Mouse (Mus musculus) stomach, embryonic 15.5 days (tissue): ENCODE data around the gene Mesp2. TPM values are rescaled to one million over a fixed set of nuclear protein-coding genes. Genes with fewer than 3 reads are reported as not detected.
A peak's percentile ranks its signal among the peaks of the same experiment; 100 is the strongest.

ENCODE experiments used
- ATAC-seq: fragments of 200-750 bp; cut with Nextera tagmentation; 2 replicates; pipeline ENCODE4 v1.8.0; 2017; ENCODE audit warnings: low read depth, moderate number of reproducible peaks, moderate TSS enrichment; ENCODE audit not compliant: insufficient read depth, low FRiP score
- H3K27ac ChIP-seq: fragments of 300-500 bp; sonication (generic); 2 replicates; pipeline ENCODE4 v1.5.1; 2015; ENCODE audit warnings: mild to moderate bottlenecking, inconsistent platforms
- H3K27me3 ChIP-seq: fragments of 300-500 bp; sonication (generic); replicated peaks from 2 replicates; pipeline ENCODE4 v1.6.1; 2015; ENCODE audit warnings: inconsistent platforms
- H3K36me3 ChIP-seq: fragments of 300-500 bp; sonication (generic); 2 replicates; pipeline ENCODE4 v1.6.1; 2015; ENCODE audit warnings: inconsistent platforms
- H3K4me1 ChIP-seq: fragments of 300-500 bp; sonication (generic); 2 replicates; pipeline ENCODE4 v1.6.1; 2015; ENCODE audit warnings: inconsistent platforms
- H3K4me2 ChIP-seq: fragments of 300-500 bp; sonication (generic); 2 replicates; pipeline ENCODE4 v1.6.1; 2015; ENCODE audit warnings: mild to moderate bottlenecking, inconsistent platforms
- H3K4me3 ChIP-seq: fragments of 300-500 bp; sonication (generic); replicated peaks from 2 replicates; pipeline ENCODE4 v1.5.1; 2015; ENCODE audit warnings: inconsistent platforms
- H3K9ac ChIP-seq: fragments of 300-500 bp; sonication (generic); 2 replicates; pipeline ENCODE4 v1.6.1; 2015; ENCODE audit warnings: inconsistent platforms
- H3K9me3 ChIP-seq: fragments of 300-500 bp; sonication (generic); 2 replicates; pipeline ENCODE4 v1.6.1; 2016; ENCODE audit warnings: inconsistent platforms
- WGBS: fragments of 180-500 bp; shearing (Covaris S2); methylation state at CpG from one replicate; pipeline ENCODE4 v1.1.7; 2015; 5-methylcytosine and 5-hydroxymethylcytosine counted together
- polyA plus RNA-seq: library from polyadenylated mRNA; unstranded; fragments of >200 nt; fragmentation: Nextera tagmentation; extraction: Ambion mirVana; gene quantifications from 2 replicates; pipeline ENCODE4 v1.2.1, GENCODE M21; 2015

Gene Mesp2
- polyA plus RNA-seq, 1 experiment from 2014 or later: 1.4 TPM

DNA sequence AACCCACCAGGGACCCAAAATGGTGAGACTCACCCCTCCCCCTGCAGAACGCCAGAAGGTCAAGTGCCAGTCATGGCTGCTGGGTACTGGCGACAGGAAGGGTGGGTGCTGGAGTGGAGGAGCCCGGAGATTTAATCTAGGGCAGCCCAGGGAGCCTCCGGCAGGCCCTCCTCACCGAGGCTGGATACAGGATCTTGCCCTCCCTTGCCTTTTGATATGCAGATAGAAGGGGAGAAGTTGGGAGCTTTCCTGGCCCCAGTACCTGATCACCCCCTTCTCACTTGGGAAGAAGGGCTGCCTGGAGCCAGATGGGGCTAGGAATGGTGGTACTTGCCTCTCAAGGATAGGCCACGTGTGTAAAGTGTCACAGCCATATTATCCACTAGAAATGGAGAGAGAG, 7.8 kb downstream of the Mesp2 start:
- Histone ChIP-seq H3K4me2 (no peak overlapping the region), H3K27me3 (no peaks in the 10 kb centered on the region), H3K9me3 (no peaks in the 10 kb centered on the region), H3K4me3 (no peak overlapping the region), H3K9ac (no peak overlapping the region), H3K36me3 (0 out of 2 replicates have a peak, but pooled peaks cover 5% of the 10 kb centered on the region), H3K27ac (no peak overlapping the region), H3K4me1 (0 out of 2 replicates have a peak, but pooled peaks cover 7% of the 10 kb centered on the region)
- ATAC-seq: no peak
- WGBS: 7% methylated on average over 6 of the region's 6 CpGs

DNA sequence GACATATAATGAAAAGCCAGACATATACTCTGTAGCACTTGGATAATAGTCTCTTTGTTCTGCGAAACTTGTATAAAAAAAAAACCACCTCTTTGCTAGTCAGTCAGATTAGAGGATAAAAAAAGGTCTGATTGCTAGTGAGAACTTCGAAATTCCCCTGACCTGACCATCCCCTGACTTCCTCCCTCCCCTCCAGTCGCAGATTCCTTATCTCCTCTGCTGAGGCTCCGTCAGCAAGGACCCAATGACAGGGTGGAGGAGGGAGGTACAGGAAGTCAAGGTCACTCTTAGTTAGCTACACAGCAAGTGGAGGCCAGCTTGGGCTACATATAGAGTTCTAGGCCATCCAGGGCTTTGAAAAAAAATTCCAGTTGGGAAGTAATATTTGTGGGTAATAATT, 9.0 kb downstream of the Mesp2 start:
- no peak overlapping the region for H3K9ac ChIP-seq
- WGBS: 21% methylated on average over 4 of the region's 4 CpGs
- H3K9me3 ChIP-seq: no peaks in the 10 kb centered on the region
- no peaks in the 10 kb centered on the region for H3K27me3 ChIP-seq
- H3K4me2 ChIP-seq: no peak overlapping the region
- no peak overlapping the region for H3K4me3 ChIP-seq
- ATAC-seq: no peak; the same call in 1 of the 2 replicates
- H3K4me1 ChIP-seq: 0 out of 2 replicates have a peak, but pooled peaks cover 7% of the 10 kb centered on the region
- H3K27ac ChIP-seq: peak overlapping the region; percentile 48
- H3K36me3 ChIP-seq: 0 out of 2 replicates have a peak, but pooled peaks cover 5% of the 10 kb centered on the region

DNA sequence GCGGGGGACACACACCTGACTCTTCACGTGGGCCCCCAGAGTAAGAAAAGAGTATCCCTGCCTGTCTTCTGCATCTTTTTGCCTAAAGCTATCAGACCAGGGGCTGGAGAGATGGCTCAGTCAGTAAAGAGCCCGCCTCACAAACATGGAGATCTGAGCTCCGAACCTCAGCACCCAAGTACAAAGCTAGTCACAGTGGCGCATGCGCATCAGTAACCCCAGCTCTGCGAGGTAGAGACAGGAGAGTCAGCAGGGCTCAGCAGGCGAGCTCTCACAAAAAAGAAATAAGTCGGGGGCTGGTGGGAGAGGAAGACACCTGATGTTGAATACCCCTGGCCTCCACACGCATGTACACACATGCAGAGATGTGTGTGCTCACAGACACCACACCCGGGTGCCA, 9.5 kb downstream of the Mesp2 start:
- H3K9ac ChIP-seq: no peak overlapping the region
- no peak overlapping the region for H3K4me2 ChIP-seq
- no peaks in the 10 kb centered on the region for H3K27me3 ChIP-seq
- ATAC-seq: no peak
- WGBS: 53% methylated on average over 11 of the region's 11 CpGs
- peak overlapping the region; percentile 48 for H3K27ac ChIP-seq
- no peak overlapping the region for H3K4me3 ChIP-seq
- H3K4me1 ChIP-seq: 0 out of 2 replicates have a peak, but pooled peaks cover 7% of the 10 kb centered on the region
- H3K9me3 ChIP-seq: no peaks in the 10 kb centered on the region
- H3K36me3 ChIP-seq: 0 out of 2 replicates have a peak, but pooled peaks cover 5% of the 10 kb centered on the region

DNA sequence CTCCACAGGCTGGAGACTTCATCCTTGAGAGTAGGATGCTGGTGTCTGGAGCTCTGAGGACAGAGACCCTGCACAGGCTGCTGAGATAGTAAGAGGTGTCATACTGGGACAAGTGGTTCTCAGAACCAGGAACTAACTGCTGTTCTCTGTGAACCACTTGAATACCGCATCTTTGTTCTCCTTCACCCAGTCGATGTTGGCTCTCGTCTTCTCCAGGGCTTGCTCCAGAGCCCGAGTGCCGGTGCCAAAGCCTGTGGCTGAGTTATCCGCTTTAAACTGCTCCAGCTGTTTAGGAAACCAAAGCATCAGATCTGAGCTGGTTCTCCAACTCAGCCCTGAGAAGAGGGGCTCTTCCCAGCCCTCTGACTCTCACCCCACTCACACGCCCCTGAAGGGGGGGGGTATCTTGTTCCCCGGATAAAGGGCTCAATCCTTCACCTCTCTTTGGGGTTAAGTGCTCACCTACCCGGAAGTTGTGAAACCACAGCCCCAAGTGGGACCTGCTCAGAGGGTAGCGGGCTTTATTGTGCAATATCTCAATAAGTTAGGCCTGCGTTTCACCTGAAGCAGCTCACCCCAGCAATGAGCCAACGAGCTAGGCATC, 11.7 kb downstream of the Mesp2 start:
- Histone ChIP-seq H3K4me3 (no peak overlapping the region), H3K4me1 (0 out of 2 replicates have a peak, but pooled peaks cover 7% of the 10 kb centered on the region), H3K27me3 (no peaks in the 10 kb centered on the region), H3K4me2 (no peak overlapping the region), H3K36me3 (0 out of 2 replicates have a peak, but pooled peaks cover 7% of the 10 kb centered on the region), H3K27ac (no peak overlapping the region), H3K9ac (no peak overlapping the region), H3K9me3 (no peaks in the 10 kb centered on the region)
- WGBS: 77% methylated on average over 12 of the region's 12 CpGs
- ATAC-seq: no peak

DNA sequence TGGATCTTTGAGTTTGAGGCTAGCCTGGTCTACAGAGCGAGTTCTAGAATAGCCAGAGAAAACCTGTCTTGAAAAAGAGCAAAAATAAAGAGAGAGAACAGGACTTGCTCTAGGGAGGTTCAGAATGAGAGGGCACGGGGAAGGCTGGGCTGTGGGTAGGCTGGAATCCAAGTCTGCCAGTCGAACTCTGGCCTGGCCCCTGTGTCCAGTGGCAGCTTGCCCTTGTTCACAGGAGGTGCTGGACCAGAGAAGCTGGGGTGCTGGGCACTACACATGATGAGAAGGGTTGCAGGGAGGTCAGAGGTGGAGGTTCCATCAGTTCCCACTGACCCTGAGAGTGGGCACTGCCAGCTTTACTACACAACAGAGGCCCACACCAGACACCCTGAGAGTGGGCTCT, 17.8 kb downstream of the Mesp2 start:
- 0 out of 2 replicates have a peak, but pooled peaks cover 3% of the 10 kb centered on the region for H3K36me3 ChIP-seq
- H3K9me3 ChIP-seq: no peaks in the 10 kb centered on the region
- H3K4me1 ChIP-seq: no peaks in the 10 kb centered on the region
- no peak overlapping the region for H3K4me2 ChIP-seq
- no peak for ATAC-seq
- WGBS: 82% methylated on average over 3 of the region's 3 CpGs
- H3K9ac ChIP-seq: no peak overlapping the region
- H3K27me3 ChIP-seq: no peaks in the 10 kb centered on the region
- H3K4me3 ChIP-seq: no peak overlapping the region
- H3K27ac ChIP-seq: no peak overlapping the region

DNA sequence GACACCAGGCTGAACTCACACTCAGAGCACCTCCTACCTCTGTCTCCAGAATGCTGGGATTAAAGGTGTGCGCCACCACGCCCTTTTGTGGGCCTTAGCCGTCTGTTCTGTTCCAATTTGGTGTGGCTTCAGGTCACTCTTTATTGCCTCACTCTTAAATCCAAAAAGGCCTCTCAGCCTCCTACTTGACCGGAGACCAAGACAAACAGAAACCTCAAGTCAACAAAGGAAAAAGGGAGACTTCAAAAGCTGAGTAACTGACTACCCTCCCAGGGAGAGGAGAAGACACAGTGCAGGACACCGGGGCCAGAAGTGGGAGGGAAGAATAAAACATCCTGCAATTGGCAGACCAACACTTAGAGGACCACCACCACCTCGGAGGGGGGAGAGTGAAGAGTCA, 20.6 kb downstream of the Mesp2 start:
- no peaks in the 10 kb centered on the region for H3K36me3 ChIP-seq
- no peak overlapping the region for H3K4me3 ChIP-seq
- H3K9ac ChIP-seq: no peak overlapping the region
- H3K4me1 ChIP-seq: no peaks in the 10 kb centered on the region
- no peak for ATAC-seq
- 50% methylated on average over 6 of the region's 6 CpGs for WGBS
- no peaks in the 10 kb centered on the region for H3K9me3 ChIP-seq
- 0 out of 2 replicates have a peak overlapping the region, but pooled peaks have one; percentile 27 for H3K27ac ChIP-seq
- no peaks in the 10 kb centered on the region for H3K27me3 ChIP-seq
- H3K4me2 ChIP-seq: no peak overlapping the region

DNA sequence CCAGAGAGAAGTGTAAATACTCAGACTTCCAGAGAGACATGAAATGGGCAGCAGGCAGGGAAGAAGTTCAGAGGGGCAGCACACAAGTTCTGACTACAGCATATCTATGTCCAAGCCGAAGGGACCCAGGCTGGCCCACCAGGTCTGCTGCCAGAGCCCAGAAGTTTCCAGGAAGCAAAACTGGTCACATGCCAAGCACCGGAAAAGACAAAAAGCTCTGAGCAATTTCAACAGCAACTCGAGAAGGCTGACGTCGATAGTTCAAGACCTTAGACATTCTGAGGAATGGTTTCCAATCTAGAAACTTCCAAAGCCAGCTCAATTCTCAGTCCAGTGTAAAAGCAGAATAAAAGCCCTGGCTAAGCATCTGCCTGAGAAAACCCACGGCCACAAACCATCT, 21.1 kb downstream of the Mesp2 start:
- Histone ChIP-seq H3K4me3 (no peak overlapping the region), H3K4me2 (no peak overlapping the region), H3K27ac (peak overlapping the region; percentile 27), H3K4me1 (no peaks in the 10 kb centered on the region), H3K36me3 (no peaks in the 10 kb centered on the region), H3K27me3 (no peaks in the 10 kb centered on the region), H3K9ac (no peak overlapping the region), H3K9me3 (no peaks in the 10 kb centered on the region)
- no peak for ATAC-seq
- WGBS: 46% methylated on average over 6 of the region's 6 CpGs

DNA sequence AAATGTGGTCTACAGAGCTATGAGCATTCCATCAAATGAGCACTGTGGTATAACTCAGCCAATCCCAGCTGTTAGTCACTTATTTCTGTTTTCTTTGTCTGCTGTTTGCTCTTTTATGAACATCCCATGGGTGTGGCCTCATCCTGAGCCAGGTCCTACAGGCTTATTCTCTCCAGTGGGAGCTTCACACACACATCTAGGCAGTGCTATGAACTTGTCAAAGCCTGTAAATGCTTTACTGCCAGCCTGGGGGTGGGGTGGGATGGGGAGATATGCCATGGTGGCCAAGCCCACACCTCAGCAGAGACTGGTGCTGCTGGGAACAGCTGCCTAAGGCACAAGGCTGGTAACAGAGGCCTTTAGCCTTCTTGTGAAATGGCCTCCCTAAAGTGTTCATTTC, 22.5 kb downstream of the Mesp2 start:
- H3K9ac ChIP-seq: no peak overlapping the region
- no peaks in the 10 kb centered on the region for H3K36me3 ChIP-seq
- ATAC-seq: no peak
- no peaks in the 10 kb centered on the region for H3K27me3 ChIP-seq
- H3K9me3 ChIP-seq: no peaks in the 10 kb centered on the region
- no peaks in the 10 kb centered on the region for H3K4me1 ChIP-seq
- H3K27ac ChIP-seq: no peak overlapping the region
- H3K4me3 ChIP-seq: no peak overlapping the region
- no peak overlapping the region for H3K4me2 ChIP-seq

DNA sequence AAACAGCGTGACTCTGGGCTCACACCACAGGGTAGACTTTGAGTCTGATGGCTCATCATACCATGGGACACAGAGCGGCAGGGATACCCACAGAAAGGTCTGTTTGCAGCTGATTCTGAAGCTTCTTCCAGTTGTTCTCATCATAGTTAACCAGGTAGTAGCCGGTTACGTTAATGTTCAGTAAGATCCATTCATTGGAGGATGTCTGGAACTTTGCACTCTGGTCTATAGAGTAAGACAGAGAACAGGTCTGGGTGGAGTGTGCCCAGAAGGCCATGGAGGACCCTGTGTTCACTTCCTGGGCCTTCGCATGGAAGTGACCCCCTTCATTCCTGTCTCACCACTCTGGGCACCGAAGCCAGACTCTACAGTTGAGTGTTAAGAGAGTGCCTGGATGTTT, 24.7 kb downstream of the Mesp2 start:
- H3K4me1 ChIP-seq: no peaks in the 10 kb centered on the region
- no peak overlapping the region for H3K4me2 ChIP-seq
- no peak overlapping the region for H3K4me3 ChIP-seq
- no peaks in the 10 kb centered on the region for H3K9me3 ChIP-seq
- H3K36me3 ChIP-seq: no peaks in the 10 kb centered on the region
- no peaks in the 10 kb centered on the region for H3K27me3 ChIP-seq
- WGBS: 92% methylated on average over 6 of the region's 6 CpGs
- no peak overlapping the region for H3K9ac ChIP-seq
- H3K27ac ChIP-seq: no peak overlapping the region
- ATAC-seq: no peak

DNA sequence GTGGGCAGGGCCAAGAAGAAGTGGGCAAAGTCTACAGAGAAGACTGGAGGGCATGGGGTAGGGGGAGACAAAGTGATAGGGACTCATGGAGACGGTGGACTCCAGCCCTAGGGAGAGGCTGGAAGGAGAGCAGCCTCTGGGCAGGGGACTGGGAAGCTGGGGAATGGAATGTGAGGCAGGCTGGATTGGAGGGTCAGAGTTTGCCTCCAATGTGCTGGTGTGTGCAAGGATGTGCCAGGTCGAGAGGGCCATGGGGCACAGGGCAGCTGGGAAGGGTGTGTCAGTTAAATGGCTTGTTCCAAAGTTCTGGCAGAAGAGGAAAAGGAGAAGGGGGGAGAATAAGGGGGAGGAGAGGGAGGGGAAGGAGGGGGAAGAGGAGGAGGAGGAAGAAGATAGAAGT, 26.7 kb downstream of the Mesp2 start:
- 46% methylated on average over 2 of the region's 2 CpGs for WGBS
- Histone ChIP-seq H3K36me3 (no peaks in the 10 kb centered on the region), H3K4me1 (no peaks in the 10 kb centered on the region), H3K9ac (no peak overlapping the region), H3K4me2 (no peak overlapping the region), H3K4me3 (no peak overlapping the region), H3K27me3 (no peaks in the 10 kb centered on the region), H3K27ac (no peak overlapping the region), H3K9me3 (no peaks in the 10 kb centered on the region)
- ATAC-seq: no peak

DNA sequence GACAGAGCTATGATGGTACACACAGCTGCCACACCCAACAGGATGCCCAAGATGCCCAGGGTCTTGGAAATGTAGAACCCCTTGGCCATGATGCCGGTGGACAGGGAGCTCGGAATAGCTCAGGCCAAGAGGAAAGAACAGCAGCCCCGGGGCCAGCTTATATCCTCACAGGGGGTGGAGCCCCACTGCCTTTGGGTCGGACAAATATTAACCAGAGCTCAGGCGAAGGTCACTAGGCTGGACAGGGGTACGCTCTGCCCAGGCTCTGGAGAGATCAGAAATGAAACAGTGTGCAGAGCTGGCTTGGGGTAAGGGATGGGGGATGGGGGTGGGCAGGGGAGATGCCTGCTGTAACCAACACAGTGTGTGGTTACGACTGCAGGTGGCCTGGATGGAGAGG, 31.6 kb downstream of the Mesp2 start:
- Histone ChIP-seq H3K27me3 (no peaks in the 10 kb centered on the region), H3K36me3 (no peaks in the 10 kb centered on the region), H3K27ac (peak overlapping the region; percentile 52), H3K4me1 (peaks cover 13% of the 10 kb centered on the region; the same call in 1 of the 2 replicates), H3K4me3 (no peak overlapping the region), H3K4me2 (peak overlapping the region; percentile 17; the same call in 1 of the 2 replicates), H3K9ac (no peak overlapping the region), H3K9me3 (no peaks in the 10 kb centered on the region)
- peak; percentile 74 for ATAC-seq
- 58% methylated on average over 7 of the region's 7 CpGs for WGBS

DNA sequence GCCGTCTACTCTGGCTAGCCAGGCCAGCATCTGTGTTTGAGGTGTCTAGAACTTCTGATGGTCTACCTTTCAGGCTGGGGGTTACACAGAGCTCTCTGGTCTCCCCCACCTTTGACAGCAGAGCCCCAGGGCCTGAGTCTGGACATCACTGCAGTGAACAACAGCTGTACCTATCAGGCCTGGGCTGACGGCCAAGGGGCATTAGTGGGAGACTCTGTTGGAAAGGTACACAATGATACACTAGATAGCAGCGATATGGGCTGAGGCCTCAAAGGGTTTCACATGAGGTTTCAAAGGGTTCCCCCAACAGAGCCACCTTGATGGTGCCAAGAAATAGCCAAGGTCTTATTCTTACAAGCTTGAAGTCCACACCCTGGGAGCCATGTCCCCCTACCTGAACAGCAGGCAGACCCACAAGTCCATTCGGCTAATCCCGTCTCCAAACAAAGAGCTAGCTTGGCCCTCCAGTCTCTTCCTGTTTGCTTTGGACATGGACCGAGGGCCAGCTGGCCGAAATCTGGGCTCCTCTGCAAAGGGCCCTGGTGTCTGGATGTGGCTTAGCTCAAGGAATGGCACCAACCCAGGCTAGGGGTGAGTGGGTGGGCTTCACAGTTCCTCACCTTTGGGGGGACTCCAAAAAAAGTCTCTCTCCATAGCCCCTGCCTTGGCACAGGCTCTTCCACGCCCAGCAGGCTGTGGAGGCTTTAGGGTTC, 33.7 kb downstream of the Mesp2 start:
- 55% methylated on average over 8 of the region's 8 CpGs for WGBS
- peak; percentile 43 for ATAC-seq
- H3K4me1 ChIP-seq: peaks cover 24% of the 10 kb centered on the region
- H3K36me3 ChIP-seq: no peaks in the 10 kb centered on the region
- no peaks in the 10 kb centered on the region for H3K27me3 ChIP-seq
- no peak overlapping the region for H3K4me3 ChIP-seq
- no peaks in the 10 kb centered on the region for H3K9me3 ChIP-seq
- H3K4me2 ChIP-seq: 0 out of 2 replicates have a peak overlapping the region, but pooled peaks have one; percentile 21
- H3K27ac ChIP-seq: peak overlapping the region; percentile 74
- no peak overlapping the region for H3K9ac ChIP-seq
